Mouse (Mus musculus): ENCODE measurements at regions not wholly inside any gene's neighbourhood (a gene's known extent, or its start where the extent isn't known, plus 50 kb on each side); places are given as distances from the start of the nearest gene placed in this dataset.
A peak's percentile ranks its signal among the peaks of the same experiment; 100 is the strongest.

DNA sequence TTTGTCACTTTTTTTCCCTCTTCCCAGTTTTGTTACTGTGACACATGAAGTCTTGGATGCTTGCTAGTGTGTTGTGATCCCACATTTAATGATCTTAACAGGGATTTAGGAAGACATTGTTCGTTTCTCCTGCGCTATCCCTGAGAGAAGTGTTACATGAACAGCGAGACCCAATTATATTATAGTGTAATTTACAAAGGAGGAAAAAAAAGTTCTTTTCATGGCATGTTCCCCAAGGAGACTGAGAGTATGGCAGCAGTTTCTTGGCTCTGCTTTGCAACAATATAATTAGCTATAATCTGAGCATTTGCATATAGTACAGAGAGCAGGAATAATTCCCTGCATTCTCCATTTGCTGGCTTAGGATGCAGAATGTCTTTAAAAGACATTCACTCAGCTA is 168.6 kb downstream of the Insc start:
- DNase-seq (ENCODE audit: low read depth), result no peak

DNA sequence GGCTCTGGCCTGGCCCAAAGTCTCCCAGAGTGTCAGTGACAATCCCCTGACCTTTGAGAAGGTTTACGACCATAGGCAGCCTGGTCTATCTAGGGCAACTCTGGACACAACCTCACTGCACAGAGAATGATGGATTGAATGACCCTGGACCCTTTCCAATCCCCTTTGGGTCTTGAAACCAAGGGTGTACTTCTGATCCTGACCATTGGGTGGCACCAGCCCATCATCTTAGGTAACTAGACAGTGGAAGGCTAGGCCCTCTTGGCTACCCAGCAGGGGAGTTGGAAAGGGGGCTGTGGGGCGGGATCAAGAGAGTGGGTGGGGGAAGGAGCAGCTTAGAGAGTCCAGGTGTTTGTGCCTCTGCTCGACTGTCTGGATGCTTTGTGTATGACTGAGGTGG is 178.7 kb downstream of the Insc start:
- DNase-seq (ENCODE audit: low read depth), result peak; percentile 25

DNA sequence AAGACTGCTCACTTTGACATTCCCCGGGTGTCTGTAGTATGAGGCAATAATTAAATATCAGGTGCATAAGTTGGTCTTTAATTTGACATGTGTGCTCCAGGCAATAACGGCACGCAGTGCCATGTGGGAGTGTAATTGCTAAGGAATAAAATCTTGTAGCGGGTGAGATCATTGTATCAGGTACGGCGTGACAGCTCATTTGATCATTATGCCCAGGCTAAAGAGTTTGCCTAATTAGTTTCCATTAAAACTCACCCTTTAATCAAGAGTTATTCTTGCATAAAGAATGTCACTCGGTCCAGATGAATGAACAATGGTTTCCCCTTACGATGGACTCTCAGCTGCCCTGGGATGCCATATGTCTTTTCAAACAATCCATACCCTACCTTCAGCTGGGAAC is 190.4 kb downstream of the Insc start:
- DNase-seq (ENCODE audit: low read depth), result no peak

DNA sequence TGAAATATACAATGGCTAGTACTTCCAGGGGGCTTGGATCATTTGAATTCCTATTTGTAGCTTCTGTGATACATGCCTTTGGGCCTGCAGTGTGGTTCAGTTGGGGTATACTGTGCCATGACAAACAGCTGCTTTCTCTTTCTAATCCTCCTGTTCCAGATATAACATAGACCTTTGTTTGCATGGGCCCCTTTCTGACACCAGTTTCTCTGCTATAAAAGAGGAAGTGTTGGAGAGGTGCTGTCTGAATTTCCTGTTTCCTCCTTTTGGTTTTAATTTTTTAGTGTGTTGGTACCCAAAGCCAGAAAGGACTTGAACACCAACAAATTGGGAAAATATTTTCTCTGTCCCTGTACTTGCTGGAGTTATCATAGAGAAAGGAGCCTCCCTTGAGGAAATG is 207.3 kb downstream of the Insc start:
- no peak for DNase-seq (ENCODE audit: low read depth)

DNA sequence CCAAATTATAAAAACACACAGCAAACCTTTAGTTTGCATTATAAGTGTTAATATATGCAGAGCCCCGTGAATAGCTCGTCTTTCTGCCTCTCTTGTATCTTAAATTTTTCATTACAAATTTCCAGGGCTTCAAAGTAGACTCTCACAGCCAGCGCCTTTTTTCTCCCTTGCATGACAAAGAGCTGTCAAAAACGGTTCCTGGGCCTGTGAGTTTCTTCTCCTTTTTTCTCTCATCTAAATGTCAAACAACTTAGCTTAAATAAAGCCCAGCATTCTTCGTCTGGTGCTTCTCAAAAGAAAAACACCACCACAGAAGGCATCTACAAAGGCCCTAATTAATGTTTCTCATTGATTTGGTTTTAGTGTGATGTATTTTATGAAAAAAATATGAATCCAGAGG is 219.7 kb downstream of the Insc start:
- no peak for DNase-seq (ENCODE audit: low read depth)

DNA sequence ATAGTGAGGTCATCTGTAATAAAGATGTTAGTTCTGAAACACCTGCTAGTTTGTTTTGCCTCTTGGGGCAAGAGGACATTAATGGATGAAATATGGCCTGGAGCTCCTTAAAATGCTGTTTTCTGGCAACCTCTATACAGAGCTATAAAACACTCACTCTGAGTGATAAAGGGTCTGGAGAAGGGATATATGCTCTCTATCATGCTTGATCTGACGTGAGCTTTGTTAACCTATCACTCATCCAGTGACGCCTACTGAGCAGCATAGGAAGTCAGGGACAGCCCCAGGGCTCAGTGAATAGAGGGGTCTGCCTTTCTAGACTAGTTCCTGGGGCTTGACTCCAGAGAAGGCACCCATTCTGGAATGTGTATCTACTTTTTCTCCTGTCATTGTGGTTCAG is 222.4 kb downstream of the Insc start:
- DNase-seq (ENCODE audit: low read depth), result no peak

DNA sequence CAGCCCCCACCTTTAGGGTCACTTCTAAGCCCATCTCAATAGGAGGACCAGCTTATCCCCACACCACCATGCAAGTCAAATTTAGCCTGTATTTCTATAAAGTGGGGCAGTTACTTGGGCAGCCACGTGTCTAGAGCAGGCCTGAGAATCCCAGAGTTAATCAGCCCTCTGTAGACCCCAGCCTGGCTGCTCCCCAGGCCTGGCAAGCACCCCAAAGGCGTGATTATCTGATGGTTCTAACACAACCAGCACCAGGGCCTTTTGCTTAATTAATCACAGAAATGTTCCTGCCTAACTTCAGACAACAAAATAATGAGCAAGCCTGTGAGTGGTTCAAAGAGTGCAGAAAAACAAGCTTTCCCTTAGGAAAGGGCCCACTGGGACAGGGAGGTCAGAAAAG is 243.0 kb downstream of the Insc start:
- DNase-seq (ENCODE audit: low read depth), result no peak

DNA sequence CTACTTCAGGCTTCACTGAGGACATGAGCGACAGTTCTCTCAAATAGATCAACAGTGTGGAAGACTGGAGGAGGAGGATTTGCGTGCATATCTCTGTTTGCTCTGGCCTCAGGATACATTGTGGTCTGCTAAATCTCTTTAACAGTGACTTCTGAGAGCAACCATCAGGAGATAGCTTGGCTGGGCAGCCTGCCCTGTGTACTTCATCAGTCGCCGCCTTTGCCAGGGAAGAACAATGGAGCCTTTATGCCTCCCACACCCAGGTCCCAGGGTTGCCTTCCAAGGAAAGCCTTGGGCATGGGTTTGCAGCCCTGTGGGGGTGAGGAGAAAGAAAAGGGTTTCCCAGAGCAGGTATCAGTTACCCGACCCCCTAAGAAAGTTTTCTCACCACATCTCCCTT is 247.8 kb downstream of the Insc start:
- DNase-seq (ENCODE audit: low read depth), result peak; percentile 53

DNA sequence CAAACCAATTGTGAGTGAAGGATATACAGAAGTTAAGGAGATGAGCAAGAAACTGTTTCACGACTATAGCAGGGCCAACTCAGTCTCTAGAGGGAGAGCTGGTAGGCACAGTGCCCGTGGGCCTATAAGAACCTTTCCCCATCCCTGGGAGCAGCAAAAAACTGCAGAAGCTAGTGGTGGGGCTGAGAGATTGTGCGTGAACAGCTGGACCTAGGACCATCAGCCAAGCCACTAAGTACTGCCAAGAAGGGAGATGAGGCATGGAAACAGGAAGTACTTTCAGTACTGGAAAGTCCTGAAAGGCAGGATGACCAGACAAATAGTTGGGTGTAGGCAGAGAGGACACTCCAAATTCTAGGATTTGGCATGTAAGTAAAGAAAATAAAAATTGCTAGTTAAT is 248.9 kb downstream of the Insc start:
- DNase-seq (ENCODE audit: low read depth), result no peak

DNA sequence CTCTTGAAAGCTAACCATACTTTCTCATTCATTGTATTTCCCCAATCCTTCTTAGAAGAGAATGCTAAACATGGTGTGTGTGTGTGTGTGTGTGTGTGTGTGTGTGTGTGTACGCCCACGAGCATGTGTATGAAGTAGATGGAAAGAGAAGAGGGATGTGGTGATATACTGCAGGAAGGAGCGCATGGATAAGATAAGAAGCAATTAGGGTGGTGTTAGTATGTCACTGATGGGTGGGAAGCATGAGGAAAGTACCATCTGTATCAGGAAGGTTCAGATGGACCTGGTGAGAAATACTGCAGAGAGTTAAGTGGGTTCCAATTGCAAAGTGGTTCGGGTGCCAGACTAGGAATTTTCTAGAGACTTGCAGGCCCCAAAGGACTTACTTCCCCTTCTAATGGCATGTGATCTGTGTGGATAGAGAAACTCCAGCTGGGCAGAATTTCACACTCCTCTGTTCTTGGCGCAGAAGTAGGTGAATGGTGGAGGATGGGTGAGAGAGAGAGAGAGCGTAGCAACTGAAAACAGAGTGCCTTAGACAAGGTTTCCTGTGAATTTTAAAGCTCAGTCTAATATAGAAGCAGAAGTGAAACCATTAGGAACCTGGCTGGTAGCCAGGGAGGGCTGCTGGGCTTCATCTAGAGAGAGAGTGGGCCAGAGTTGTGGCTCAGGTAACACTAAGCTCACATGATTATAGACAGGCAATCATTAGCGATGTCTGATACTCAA is 257.5 kb downstream of the Insc start:
- DNase-seq (ENCODE audit: low read depth), result no peak

DNA sequence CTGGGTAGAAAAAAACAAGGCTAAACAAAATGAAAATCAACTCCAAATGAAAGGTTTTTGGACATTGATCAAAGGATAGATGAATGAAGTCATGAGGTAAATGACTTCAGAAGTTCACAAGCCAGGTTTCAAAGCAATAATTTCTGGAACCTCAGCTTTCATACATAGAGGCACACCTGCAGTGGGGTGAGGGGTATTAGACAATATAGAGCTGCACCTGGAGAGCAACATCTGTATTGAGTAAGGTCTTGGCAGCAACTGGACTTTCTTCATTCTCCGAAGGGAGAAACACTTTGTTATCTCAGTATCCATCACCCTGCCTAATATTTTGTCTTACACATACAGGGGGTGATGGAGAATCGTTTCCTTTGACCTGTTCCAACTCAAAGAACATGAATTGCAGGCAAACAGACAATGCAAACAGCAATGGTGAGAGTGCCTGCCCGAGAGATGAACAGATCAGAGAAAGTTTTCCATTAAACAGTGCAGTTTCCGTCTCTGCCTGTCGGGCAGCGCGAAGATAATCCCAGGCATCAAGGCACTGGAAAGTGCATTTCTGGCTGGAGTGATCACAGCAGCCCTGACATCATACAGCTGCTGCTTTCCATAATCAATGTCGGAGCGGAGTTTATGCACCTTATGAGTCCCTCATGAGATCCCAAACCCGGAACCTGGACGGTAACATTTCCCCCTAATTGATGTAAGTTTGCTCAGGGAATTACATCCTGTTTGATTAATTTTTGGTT is 270.9 kb downstream of the Insc start:
- no peak for DNase-seq (ENCODE audit: low read depth)

DNA sequence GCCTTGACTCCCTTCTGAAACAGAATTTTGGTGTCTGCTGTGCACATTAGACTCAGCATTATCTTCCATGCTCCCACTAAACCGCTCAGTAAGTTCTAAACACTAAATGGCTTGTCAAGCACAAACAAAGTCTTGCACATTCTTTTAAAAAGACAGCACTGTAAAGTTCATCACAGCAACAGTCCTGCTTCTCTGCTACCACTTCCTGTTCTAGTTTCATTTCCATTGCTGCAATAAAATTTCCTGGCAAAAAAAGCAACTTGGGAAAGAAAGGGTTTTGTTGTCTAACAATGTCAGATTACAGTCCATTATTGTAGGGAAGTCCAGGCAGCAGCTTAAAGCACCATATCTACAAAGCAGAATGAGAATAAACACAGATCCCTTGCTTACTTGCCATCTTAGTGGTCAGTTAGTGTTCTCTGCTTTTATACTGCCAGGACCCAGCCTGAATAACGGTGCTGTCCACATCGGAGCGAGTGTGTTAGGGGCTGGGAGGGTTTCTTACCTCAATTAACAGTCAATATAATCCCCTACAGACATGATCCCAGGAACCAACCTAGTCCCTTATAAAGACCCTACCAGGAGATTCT is 276.0 kb downstream of the Insc start:
- DNase-seq (ENCODE audit: low read depth), result no peak

DNA sequence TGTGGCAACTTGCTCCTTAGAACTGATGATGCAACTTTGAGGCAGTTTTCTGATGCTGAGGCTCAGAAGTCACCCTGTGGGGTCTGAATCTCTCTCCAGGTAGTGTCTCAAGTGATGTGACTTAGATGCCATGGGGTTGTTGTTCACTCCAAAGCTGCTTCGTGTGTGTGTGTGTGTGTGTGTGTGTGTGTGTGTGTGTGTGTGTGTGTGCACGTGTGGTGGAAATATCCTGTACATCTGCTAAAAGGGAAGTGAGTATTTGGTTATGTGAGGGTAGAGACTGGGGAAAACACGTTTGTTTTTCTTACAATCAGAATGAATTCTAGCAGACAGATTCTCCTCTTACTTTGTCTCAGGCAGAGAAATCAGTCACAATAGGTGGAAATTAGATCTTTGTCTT is 276.5 kb downstream of the Insc start:
- no peak for DNase-seq (ENCODE audit: low read depth)

DNA sequence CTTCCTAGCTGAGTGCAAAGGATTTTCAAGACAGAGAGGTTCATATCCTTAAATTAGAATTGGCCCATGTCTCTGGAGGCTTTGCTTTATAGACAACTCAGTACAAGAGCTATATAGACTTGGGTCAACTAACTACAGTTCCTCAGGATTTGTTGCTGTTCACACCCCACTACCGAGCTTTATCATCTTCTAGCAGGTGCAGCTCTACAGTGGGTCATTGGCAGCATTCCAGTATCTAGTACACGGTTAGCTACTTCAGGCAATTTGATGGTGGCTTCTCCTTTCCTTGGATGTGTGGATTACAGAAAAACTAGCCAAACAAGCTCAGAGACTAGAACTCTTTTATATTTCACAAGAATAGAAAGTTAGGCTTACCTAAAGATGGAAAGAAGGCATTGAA is 282.3 kb downstream of the Insc start:
- DNase-seq (ENCODE audit: low read depth), result no peak

DNA sequence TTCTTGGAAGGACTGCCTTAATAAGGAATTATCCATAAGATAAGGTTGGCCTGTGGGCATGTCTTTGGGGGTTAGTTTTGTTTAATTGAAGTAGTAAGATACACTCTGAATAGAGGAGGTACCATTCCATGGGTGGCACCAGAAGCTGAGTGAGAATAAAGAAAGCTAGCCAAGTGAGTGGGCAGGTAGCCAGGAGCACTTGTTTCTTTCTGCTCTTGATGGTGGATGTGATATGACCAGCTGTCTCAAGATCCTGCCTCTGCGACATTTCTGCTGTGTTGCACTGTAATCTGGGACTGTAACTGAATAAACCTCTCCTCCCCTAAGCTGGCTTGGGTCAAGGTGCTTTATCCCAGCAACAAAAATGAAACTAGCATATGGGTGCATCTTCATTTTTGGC is 284.2 kb downstream of the Insc start:
- DNase-seq (ENCODE audit: low read depth), result no peak

DNA sequence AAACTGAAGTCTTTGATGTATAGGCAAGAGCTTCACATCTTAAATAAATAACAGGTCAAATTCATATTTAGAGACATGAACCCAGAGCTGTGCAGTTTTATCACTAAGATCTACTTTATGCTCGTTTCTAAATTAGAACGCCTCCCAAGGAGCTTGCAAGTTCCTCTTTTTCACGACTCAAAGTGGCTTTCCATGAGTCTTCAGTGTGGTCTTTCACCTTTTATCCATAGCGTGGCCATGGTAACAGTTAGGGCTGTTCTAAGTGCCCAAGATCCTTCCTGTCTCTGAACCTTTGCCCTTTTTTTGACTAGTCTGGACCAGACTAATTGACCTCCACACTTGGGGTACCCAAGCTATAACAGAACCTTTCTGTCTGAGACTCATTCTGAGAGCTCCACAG is 290.5 kb downstream of the Insc start:
- DNase-seq (ENCODE audit: low read depth), result no peak

DNA sequence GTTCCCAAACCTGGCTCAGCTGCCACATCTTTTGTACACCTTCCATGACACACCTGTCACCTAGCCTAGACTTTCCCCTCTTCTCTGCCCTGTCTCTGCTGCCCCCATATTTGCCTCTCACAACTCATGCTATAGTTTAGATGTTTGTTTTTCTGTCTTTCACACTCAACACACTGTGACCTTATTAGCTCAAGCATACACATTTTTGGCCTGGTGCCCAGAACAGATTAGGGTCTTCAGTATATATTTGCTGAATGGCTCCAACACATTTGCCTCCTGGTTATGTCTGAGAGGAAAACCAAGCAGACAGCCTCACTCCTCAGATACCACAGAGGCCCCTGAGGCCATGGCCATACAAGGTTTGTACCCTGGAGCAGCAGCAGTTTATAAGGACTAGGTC is 312.0 kb downstream of the Insc start:
- no peak for DNase-seq (ENCODE audit: low read depth)

DNA sequence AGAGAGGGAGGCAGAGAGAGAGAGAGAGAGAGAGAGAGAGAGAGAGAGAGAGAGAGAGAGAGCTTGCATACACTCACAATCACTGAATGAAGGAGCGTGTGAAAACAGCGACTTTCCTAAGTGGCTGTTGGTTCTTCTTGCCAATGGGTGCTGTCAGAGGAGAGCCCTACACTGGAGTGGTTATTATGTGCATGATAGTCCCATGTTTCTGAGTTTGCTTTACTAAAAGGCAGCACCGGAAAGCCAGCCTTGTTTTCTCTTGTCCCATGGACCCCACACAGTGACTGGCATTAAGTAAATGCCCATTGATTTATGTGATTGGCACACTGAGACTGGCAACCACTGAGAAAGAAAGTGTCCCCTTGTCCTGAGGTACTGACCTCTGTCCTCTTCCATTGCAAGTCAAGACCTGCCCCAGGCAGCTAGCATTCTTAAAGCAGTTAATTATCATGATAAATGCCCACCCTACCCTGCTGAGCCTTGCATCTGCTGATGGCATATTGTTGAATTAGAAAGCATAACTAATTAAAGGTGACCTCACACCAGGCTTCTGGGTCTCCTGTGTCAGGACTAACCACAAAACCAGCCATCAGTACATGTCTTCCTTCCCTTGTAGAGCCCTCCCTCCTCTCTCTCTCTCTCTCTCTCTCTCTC is 313.6 kb downstream of the Insc start:
- no peak for DNase-seq (ENCODE audit: low read depth)

DNA sequence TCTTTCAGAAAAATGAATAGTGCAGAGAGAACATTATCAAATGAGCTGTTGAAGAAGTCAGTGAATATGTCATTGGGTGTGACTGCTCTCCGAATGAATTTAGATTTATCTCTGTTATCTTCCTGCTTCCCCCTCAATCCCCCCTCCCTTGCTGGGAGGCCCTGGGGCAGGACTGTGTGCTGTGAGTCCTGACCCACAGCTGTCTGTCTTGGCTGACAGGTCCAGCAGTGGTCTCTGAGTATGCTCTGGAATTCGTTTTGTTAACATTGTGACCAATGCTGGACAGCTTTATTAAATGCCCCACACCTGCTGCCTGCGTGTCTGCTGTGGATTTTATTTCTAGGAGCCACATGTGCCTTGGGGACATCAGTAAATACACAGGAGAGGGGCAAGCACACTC is 314.2 kb downstream of the Insc start:
- DNase-seq (ENCODE audit: low read depth), result no peak

DNA sequence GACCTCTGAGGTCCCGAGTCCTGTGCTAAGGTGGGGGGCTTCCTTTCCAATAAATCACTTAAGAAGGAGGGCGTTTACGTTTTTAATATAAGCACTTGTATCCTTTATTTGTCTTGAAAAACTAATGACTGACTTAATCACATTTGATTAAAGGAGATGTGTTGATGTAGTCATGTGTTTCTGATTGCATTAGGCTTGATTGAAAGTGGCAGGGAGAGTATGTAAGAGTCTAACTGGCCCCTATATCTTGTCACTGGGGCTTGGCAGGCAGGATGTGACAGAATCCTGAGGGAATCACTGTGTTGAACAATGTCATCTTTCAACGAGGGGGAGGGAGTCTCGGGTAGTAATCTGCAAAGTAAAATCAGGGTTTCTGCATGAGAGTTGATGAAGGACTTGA is 316.7 kb downstream of the Insc start:
- DNase-seq (ENCODE audit: low read depth), result no peak

DNA sequence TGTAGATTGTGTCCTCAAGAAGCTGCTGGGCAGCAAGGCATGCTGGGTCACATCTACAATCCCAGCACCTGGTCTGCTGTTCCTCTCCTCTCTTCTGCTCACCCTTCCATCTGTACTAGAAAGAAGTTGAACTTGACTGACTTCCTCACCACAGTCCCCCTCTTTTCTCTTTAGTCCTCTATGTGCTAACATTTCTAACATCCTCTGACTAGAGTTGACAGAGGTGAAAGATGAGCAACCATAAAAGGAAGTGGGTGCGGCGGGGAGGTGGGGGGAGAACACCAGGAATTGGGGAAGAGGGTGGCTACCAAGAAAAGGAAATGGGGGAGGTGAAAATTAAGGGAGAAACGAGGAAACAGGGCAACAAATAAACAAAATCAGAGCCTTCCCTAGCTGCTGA is 319.3 kb downstream of the Insc start:
- DNase-seq (ENCODE audit: low read depth), result no peak

DNA sequence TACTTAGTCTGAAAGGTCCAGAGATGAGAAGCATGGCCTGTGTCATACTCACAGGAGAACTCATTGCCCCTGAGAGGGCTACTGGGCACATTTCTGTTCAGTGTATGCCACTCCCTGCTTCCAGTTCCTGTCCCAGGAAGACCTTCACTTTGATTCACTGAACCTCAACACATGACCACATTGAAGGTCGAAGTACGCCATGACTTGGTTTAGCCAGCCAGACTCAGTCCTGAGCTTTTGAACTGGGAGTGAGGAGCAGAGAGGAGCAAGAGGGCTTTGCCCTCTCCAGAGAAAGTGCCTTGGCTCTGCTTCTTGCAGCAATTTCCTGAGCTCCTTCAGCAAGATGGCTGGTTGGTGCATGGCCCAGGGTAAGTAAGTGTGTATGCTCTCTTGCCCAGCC is 324.1 kb downstream of the Insc start:
- DNase-seq (ENCODE audit: low read depth), result no peak

DNA sequence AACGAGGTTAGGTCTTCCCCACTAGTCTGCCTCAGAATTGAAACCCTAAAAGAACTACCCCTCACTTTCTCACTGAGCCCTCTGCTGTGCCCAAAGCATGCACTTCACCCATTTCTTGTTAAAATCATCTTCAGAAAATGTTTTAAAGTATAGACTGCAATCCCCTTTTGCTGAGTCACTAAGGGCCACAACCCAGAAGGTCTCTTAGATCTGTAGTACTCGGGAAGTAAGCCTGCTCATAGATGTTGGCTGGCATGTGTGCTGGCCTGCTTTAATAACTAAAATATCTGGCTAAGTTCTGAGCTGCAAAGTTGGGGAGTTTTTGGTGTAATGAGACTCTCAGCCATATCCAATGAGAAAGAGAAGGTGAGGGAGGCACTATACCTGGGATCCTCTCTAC is 329.9 kb downstream of the Insc start:
- no peak for DNase-seq (ENCODE audit: low read depth)

Measured in fibroblast of lung, adult 2 months (primary cell).